Mouse (Mus musculus): ENCODE data around the gene Cwc27.
A peak's percentile ranks its signal among the peaks of the same experiment; 100 is the strongest.

Gene Cwc27

DNA sequence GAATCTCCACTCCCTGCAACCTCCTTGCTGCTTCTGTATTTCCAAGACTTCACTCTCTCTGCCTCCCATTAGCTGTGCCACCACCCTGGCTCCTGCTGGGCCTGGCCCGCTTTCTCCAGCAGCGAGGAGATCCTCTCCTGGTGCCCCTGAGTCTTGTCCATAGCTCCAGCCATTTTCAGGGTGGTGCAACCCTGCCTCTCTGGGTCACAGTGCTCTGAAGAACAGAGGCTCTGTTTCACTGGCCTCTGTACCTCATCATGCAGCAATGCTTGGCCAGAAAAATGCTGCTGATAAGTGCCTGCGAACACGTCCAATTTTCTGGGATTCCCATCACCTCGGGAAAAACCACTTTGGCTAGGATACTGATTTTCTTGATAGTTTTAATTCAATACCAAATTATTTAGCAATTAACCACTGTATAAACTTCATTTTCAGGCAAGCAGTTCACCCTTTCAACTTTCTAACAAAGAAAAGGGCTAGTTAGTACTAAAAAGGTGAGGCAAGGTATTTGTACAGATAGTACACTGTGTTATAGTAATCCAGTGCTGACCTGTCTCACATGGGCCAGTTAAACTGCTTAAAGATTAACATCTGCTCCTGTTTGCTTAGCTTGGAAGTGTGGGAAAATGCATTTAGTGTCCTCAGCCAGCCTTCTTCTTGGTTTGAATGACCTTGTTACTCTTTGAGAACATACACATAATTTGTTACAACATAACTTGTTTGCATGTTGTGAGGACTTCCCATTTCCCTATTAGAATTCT is 176.1 kb downstream of the Cwc27 start:
- peak; percentile 91 for DNase-seq

DNA sequence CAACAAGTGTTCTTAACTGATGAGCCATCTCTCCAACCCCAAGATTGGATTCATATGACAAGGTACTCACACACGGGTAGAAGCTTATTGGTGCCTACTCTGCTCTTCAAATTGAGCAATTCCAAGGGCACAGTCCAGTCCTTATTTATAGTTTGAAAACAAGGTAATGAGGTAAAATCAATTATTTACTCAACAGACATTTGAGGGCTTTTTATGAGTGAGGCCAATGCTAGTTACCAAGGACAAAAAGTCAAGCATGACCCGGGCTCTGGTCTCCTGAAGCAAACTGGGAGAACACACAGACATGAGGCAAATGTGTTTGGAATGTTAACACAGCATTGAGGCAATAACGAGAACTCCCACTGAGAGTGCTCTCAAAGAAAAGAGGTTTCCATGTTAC is 178.0 kb downstream of the Cwc27 start:
- no peak for DNase-seq

DNA sequence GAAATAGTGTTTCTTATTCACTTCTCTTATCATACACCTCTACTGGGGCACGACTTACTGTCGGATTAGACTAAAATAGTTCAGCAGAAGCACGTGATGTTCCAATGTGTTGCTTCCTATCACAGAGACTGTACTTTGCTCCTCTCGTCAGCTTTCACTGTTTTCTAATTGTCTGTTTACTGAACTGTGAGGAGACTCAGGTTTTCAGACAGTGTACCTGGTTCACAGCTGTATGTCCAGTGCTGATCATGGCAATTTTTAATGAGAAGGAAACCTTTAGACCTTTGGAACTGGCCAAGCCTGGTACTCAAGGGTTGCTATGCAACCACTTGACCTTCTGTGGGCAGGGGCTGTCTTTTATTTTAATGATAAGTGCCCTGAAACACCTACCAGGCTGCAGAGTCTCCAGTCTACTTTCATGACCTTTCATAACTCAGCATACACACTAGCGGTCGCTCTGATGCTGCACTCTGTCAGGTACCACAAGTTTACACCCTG is 180.9 kb downstream of the Cwc27 start:
- DNase-seq, result no peak

DNA sequence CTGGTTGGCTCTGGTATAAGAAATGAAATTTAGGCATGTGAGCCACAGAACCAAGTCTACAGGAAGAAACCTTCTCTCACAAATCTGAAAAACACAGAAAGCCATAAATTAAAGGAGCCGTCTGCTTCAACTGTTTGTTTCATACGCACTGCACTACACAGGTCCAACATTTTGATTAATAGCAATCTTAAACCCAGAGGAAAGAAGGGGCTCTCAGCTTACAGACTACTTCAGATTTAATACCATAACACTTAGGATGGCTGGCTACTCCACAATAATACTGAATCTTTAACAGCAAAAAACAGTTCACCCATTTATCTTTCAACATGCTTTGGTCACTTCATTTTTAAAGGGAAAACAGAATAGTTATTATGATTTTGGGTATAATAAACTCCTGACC is 182.2 kb downstream of the Cwc27 start:
- no peak for DNase-seq

DNA sequence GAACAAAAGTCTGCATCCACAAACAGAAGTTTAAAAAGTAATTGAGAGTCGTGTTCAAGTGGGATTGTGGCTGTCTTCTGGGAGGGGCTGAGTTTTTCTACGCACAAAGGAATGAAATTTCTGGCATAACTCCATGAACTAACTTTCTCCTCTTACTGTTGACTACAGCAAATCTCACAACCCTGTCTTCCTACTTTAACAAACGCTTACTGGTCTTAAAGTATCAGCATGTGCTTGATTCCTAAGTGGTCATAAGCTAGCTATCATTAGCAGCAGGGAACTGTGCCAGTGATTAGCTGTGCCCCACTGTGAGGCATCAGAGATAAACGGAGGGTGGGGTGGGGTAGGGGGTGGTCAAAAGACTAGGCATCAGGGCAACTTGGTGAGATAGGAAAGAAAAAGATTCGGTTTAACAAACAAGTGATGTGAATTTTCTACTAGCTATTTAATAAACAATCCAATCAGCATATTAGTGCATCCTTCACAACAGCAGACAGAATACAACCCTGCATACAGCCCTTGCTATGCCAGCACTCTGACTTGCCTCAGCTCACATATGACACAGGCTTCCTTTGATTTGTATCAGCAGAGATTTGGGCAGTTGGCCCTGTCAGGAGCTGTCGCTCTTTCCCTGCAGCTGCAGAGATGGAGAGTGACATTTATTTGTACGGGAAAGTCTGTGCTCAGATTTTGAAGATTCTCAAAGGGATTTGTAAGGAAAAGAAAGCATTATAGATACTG is 184.3 kb downstream of the Cwc27 start:
- peak; percentile 93 for DNase-seq

DNA sequence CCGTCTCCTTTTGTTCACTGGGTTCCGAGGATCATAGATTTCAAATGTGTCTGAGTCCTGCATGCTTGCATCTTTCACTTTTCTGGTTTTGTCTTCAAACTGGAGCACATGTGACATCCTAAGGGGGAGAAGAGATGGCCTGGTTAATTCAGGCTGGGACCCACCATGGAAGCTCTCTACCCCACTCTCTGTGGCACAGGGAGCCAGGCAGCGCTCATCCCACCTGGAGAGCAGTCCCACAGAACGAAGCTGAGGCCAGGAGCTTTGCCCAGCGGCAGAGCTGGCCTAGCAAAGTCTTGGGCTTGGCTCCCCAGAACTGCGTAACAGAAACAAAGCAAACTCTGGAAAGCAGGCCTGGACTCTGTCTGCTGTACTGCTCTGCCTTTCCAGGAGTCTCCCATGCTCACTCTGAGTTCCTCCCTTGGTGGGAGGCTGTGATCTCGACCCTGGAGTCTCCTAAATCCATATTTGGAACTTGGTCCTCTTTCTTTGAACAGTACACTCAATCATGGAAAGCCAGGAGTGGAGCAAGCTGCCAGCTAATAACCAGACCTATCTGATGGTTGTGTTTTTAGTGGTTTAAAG is 185.2 kb downstream of the Cwc27 start:
- DNase-seq, result peak; percentile 63

DNA sequence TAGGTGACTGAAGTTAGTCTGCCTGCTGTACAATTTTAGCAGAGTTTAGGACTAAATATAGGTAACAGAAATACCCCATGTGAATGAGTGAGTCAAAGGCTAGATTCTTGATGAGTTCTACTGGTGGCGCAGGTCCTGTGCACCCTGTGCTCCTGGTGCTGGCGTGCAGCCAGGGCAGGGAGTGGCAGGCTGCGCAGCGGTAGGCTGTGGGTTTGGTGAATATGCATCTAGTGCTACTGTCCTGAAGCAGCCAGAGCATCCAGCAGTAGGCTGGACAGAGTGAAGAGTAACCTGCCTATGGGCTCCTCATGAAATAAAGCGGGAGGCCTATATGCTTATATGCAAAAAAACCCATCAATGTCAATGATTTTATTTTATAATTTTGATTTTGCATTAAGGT is 186.1 kb downstream of the Cwc27 start:
- peak; percentile 84 for DNase-seq

DNA sequence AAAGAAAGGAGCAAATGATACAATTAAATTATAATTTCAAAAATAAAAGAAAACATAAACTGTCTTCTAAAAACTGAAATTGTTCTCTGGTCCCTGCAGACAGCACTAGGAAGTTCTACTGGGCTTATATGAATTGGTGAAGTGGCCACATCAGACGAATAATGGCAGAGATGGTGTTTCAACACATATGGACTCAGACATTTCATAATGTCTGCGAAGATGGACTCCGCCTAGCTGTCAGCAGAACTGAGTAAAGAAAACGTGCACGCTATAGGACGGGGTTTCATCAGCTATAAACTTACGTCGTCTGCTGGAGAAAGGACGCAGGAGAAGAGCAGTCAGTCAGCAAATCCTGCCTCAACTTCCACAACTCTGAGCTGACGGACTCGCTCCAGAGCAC is 187.3 kb downstream of the Cwc27 start:
- no peak for DNase-seq

DNA sequence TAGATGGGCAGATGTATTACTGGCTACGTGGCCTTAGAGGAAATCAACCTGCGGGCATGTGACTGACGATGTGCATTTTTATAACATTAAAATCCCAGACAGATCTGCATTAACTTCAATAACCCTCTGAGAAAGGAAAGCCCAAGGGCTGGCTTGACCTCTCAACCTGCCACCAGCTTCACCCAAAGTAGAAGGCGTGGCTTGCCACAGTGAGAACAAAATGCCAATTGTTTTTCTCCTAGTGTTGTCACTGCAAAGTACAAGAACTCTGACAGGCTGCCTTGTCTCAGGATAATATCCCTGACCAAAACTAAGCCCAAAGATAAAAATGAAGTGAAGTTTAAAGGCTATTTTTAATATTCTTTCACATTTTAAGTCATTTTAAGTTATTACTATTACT is 188.9 kb downstream of the Cwc27 start:
- no peak for DNase-seq

DNA sequence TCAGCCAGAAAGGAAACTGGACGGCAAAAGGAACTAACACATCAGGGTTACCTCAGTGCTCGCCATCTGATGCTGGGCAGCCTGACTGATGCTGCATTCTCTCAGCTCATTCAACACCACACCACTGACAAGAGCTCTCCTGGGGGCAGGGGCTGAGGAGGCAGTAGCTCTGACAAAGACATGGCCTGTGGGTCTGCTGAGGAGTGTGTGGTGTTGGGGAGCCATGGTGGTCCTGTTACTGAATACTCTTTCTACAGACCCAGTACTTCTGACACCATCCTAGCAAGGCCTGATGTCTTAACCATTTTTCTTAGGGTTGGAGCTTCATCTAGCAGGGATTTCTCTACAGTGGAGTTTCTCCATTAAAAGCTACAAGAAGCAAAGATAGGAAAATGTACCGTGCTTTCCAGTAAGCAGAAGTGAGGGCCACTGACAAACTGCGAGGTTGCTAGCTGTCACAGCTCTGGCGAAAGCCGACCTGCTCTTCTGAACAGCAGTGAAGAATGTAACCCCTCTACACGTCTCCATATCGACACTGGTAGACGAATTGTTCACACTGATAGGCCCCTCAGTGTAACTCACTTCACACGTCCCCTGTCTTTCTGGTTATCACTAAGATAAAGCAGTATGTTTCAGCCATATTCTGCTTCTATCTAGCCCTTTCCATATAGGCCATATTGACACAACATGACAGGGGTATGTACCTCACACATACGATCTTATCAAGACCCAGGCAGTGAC is 189.6 kb downstream of the Cwc27 start:
- peak; percentile 72 for DNase-seq

DNA sequence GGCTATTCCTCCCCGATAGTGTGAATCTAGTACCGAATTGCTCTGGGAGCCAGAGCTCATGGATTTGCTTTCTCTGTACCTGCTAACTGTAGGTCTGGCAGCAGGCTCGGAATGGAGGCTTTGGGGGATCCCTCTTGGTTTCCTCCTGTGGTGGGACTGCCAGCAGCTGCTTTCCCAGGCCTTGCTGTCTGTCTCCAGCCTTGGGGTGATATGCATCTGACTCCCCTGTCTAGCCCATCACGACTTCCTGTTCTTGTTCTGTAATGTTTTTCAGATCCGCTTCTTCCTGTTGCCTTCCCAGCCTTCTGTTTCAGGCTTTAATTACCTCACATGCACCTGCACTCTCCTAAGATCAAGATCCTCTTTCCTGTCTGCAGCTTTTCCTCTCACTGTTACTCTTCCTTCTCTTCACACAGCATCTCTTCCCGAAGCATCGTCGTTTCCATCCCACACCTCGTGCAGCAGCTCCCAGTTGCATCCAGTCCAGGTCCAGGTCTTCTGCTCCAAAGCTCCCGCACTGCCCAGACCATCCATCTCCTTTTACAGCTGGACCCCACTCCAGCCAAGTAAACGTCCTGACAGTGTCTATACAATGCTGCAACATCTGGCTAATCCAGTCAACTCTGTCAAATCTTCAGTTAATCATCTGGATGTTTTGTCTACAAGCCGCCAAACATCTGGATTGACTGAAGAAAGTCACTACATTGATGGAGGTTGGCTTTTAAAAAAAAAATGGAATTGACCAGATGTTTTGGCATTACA is 193.6 kb downstream of the Cwc27 start:
- peak; percentile 86 for DNase-seq

DNA sequence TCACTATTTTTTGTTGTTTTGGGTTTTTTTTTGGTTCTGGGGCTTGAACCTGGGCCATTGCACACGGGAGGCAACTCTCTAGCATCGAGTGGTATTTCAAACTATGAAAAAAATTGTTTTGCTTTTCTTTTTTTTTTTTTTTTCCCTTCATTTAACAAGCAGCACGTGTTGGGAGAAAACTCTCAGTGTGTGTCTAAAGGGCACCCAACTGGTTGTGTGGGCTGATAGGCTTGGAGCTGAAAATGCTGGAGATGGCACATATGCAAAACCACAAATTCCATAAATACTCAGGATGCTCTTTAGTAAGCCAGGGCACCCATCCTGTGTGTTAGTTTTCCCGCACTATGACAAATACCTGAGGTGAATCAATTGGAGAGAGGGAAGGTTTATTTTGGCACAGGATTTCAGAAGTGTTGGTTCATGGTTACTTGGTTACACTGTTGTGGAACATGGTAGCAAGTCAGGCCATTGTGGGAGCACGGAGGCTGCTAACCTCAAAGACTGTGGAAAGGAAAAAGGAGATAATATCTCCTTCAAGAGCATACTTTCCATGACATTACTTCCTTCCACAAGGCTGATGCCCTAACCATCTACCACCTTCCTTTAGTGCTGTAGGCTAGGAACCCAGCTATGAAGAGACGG is 194.7 kb downstream of the Cwc27 start:
- DNase-seq, result peak; percentile 18

DNA sequence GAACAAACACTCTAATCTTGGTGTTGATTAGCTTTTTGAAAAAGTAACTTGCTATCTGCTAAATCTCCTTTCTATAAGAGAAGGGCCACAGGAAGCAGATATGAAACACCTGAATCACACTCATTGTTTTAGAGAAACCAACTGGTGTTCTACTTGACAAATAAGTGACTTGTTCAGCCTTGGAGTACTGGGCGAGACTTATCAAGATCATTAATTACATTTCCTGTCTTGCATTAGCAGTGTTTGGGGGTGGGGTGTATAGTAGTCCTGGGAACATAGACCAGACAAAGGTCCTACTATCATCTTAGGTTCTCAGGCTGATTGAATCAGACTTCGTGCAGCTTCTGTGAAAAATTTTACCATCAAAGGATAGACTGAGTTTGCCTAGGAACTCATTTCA is 196.5 kb downstream of the Cwc27 start:
- DNase-seq, result no peak

DNA sequence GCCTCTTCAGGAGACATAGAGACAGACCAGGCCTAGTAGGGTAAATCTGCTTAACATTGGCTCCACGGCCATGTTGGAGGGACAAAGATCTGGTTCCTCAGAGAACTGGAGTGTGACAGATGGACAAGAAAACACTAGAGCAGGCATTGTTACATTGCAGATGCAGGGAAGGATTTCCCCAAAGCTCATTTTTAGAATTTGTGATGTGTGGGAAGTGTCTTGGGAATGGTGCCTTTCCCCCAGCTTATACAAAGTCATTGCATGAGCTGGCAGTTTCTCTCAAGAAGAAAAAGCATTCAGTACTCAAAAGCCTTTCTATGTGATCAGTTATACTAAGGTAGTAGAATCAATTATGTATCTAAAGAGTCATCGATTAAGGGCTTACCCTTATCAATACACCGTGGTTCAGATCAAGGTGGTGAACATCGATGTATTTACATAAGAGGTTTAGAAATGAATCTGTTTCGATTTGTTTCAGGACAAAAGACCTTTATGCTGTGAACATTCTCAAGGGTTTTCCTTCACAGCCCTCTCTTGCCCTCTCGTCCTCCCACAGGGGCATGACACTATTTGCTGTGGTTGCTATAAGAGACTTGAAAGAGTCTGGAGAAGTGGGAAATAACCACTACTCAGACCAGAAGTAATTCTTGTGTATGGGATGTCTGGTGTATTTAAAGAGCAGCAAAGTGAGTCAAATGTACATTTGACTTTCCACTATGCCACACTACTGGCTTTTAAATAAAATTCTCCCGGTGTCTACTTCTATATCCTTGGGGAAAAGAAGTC is 197.2 kb downstream of the Cwc27 start:
- peak; percentile 24 for DNase-seq

DNA sequence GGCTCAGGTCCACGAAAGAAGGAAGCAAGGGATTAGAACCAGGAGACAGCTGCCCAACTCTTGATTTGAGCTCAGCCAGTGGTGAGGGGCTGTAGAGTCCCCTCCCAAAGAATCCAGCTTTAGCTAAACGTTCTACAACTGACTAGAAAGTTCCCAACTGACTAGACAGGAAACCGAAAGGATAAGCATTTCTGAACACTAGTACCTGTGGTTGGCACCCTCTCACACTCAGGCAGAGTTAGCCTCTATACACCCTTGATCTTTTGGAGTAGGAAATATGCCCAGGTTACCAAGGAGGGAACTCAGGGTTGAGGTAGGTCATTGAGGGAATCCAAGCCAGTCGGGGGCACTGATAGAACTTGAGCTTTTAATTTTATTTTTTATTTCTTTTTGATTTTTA is 199.7 kb downstream of the Cwc27 start:
- DNase-seq, result no peak

DNA sequence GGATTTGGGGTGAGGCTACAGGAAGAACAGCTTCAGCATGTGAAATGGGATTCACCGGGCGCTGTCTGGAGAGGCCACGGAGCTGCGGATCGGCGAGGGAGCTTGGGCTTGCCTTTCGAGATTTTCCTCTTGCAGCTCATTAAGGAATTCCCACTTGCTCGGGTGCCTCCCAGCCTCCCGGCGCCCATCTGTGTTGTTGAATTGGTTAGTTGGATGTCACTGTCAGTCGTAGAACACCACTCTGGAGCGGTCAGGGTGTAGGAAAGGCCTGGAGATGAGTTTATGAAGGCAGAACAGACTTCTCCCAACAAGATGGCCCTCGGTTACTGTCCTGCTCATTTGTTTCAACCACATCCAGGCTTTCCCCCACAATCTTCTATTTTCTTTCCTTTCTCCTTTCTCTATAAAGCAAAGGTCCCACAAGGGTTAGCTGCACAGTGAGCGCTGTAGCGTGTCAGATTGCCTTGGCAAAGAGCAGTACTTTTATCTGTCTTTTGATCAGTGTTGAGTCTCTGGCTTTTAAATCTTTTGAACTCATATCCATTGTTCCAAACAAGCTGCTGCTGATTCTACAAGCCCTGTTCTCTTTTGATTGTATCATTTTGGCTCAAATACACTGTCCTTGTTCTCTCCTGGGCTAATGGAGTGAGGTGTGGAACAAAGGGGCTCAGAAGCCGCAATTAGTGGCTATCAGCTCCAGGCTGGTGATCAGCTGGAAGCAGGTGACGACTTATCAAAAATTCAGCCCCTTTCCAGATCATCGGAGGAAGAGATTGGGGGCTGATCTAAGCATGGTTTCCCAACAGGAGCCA is 200.7 kb downstream of the Cwc27 start:
- peak; percentile 77 for DNase-seq

DNA sequence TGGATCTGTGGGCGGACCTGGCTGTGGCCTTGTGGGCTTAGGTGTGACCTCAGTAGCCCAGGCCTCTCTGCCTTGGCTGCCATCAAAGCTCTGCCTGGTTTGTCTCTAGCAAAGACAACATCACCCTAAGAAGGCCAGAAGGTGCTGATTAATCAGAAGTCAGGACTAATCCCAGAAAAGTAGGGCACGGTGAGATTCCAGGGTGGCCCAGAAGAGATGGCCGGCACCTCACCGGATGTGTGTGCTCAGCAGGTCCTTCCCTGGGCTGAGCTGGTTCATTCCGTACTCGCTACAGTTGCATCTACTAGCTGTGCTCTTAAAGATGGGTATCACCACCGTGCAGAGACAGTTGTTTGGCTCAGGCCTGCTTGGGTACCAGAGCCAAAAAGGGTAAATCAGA is 201.8 kb downstream of the Cwc27 start:
- peak; percentile 60 for DNase-seq

DNA sequence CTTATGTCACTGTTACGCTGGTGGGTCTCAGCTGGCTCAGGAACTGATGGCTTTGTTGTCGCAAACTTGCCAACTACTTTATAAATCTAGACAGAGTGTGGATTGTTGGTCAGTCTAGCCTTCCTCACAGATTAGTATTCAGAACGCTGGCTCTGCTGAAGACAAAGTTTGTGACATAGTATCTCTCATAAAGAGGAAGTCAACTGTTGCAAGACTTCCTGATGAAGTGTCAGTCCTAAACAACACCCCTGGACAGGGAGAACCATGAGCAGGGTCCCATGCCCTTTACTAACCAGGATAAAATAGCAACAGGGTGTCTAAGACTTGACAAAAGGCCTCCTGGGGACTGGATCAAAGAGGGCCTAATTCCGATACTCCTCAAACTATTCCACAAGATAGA is 205.6 kb downstream of the Cwc27 start:
- DNase-seq, result peak; percentile 78

DNA sequence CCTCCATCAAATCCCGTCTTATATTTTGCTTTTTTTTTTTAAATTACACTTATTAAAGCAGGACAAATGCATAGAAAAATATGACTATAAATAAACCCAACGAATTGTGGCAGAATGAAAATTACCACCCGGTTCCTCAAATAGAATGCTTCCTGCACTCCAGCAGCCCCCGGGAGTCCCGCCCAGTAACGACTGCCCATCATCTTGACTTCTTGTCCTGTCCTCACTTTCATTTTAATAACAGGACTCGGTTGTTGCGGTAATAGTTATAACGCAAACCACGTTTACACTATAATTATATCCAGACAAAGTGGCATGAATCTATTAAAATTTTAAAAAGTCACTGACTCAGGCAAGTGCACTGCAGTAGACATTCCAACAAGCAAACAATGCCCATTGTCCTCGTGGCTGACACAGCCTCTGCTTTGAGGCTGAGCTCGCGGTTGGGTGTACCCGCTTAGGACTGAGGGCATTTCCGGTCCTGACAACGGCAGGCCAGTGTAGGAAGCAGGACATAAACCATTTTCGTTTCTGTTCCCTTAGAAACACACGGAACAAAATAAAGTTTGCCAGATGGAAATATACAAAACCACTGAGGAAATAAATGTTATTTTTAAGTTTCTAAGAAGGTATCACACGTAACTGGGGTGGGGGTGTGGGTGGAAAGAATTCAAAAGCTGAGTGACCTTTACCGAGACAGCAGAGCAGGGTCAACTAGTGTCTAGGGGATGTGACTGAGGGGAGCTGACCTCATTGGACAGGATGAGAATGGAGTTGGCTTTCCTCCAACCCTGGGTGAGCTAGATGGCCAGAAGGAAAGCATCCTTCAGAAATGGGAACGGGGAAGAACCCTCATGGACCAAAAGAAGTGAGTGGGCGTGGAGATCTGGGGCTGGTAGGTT is 206.5 kb downstream of the Cwc27 start:
- DNase-seq, result peak; percentile 96
